Mouse (Mus musculus) inflammation-experienced regulatory T-cells, adult 6 months (primary cell): ENCODE results near the gene Sema4c. TPM values are rescaled to one million over a fixed set of nuclear protein-coding genes. Genes with fewer than 3 reads are reported as not detected.
"Not testable (repeated sequence)": the region's sequence is repeated elsewhere in the genome, so short reads cannot be mapped to it uniquely, and the experiment has no call there.

Experiments
- ATAC-seq: one replicate; pipeline ENCODE4 v1.8.0; 2017
- polyA plus RNA-seq, 3 experiments: library from polyadenylated mRNA; unstranded; fragments of 100-300 nt; shearing (Covaris generic); gene quantifications; one replicate each; pipeline ENCODE4 v1.2.1; 2017

The Sema4c gene
- polyA plus RNA-seq, 3 experiments from 2014 or later = 0.33 TPM; not detected in 2

- no peak for ATAC-seq
These were observed 2.3 kb downstream of the Sema4c start for GRCm38 (mm10) chr1:36555798-36556395.

DNA sequence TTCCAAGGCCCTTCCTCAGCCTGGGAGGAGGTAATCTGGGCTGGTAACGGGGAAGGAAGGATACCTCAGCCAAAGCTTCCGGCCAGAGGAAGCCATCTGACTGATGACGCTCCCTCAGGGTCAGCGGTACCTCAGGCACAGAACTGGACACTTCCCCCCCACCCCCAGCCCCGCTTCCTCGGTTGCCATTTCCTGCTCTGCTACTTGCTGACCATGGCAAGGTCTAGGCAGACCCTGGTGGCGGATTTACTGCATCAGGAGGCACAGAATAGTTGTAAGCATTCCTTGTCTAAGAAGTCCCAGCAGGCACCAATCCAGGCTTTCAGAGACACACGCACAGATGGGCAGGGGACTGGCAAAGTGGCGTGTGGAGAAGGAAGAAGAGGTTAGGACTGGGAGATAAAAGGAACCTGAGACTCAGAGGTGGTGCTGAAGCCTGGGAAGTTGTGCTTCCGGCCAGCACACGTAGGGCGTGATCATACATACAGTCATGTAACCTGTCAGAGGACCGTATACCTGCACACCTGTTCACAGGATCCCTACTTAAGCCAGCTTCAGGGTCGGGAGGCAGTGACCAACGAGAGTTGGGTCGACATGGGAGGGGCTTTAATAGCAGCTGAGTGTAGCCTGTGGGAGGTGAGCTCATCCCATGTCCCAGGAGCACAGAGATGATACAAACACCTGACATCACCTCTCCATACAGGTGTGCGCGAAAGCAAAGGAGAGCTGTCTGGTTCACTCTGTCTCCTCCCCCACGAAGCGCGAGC lies 3.3 kb downstream of the Sema4c start:
- no peak for ATAC-seq

GRCm38 (mm10) chr1:36552506-36552905 lies 5.6 kb downstream of the Sema4c start:
- ATAC-seq = no peak

- ATAC-seq = no peak
These were observed 6.2 kb downstream of the Sema4c start for GRCm38 (mm10) chr1:36551904-36552303.

DNA sequence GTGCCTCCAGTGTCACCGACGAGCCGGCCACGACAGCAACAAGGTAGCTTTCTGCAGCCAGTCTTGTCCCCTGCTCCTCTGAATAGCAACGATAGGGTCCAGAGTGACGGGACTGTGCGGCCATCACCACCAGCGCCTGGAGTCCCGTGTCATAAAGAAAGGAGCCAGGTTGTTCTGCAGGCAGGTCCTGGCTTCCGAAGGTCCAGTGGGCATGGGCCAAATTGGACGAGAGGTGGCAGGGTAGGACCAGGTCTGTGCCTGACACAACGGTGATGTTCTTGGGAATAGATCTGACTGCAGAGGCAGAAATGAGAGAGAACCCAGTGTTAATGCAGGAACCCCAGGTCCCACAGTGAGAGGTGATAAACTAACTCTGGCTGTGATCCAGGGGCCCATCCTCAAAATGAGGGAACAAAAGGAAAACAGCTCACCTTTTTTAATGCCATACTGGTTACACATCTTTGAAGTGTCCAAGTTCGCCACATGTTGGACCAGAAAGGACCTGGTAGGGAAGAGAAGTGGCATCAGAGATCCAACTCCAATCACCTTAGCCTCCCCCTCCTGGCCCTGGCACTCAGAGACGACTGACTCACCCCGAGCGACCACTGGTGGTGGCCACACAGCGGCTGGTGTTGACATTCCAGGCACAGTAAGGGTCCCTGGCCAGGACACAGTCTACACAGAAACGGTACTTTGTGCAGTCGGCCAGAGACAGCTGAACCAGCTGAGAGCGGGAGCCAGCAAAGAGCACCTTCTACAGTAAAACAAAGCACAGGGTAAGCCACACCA lies 7.9 kb downstream of the Sema4c start:
- no peak for ATAC-seq

- no peak for ATAC-seq
These were observed 8.7 kb downstream of the Sema4c start for GRCm38 (mm10) chr1:36549491-36549890.

GRCm38 (mm10) chr1:36548771-36549170 lies 9.4 kb downstream of the Sema4c start:
- ATAC-seq = no peak

- ATAC-seq = no peak
These were observed 10.1 kb downstream of the Sema4c start for GRCm38 (mm10) chr1:36547981-36548598.

GRCm38 (mm10) chr1:36546888-36547471 lies 11.2 kb downstream of the Sema4c start, which contains the start of gene Ankrd39:
Gene Ankrd39 (minus strand): TSS chr1:36547445.
- ATAC-seq = peak; percentile 97

GRCm38 (mm10) chr1:36545845-36546600 lies 12.1 kb downstream of the Sema4c start:
- ATAC-seq = peak; percentile 2

DNA sequence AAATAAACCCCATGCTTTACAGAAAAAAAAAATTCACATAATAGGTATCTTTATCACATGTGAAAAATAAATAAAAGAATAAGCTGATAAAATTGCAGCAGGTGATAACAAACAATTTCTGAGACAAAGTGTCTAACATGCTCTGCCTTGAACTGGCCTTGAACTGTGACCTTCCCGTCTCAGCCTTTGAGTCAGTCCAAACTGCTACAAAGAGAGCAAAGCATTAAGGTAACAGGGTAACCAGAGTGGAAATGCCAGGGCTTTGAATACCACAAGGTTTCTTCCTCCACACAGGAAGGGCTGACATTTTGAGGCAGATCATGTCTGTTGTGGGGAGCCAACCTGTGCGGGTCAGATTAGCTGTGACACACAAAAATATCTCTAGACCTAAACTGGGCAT lies 12.8 kb downstream of the Sema4c start:
- no peak for ATAC-seq

DNA sequence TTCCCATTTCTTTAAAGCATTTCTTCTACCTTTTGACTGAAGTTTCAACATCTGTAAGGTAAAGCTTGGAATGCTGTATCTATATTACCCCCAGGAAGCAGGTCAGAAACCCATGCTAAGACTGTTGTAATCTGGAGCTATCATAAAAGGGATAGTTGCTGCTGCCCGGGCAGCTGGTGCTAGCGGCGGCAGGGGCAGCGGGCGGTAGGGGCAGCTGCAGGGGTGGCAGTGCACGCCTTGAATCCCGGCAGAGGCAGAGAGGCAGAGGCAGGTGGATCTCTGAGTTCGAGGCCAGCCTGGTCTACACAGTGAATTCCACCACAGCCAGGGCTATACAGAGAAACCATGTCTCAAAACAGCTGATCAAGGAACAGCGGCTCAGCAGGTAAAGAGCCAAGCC lies 15.2 kb downstream of the Sema4c start:
- no peak for ATAC-seq

- ATAC-seq = no peak
These were observed 16.3 kb downstream of the Sema4c start for GRCm38 (mm10) chr1:36541844-36542243.

DNA sequence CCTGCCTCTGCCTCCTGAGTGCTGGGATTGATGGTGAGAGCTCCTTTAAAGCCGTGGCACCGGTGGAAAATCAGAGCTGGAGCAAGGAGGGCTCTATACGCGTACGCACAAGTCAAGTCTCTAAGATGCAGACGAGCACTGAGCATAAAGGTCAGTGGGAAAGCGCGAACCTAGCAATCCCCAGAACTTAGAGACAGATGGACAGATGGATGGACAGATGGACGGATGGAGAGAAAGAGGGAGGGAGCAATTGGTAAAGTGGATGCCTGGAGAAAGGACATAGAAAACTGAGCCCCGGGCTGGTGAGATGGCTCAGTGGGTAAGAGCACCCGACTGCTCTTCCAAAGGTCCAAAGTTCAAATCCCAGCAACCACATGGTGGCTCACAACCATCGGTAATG lies 17.3 kb downstream of the Sema4c start:
- no peak for ATAC-seq

DNA sequence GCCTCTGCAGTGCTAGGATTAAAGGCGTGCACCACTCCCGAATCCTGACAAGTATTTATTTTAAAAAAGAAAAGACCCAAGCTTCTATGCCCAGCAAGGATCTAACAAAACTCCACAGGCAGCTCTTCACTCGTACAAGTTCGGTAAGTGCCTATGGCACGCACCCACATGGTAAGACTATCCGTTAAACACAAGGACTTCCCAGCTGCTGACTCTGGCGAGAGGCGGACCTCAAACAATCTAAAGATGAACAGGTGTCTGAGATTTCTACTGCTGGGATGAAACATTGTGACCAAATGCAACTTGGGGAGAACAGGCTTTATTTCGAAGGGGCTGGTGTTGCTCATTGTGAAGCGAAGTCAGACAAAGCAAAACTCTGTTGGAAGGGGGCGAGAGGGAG lies 18.0 kb downstream of the Sema4c start:
- no peak for ATAC-seq

DNA sequence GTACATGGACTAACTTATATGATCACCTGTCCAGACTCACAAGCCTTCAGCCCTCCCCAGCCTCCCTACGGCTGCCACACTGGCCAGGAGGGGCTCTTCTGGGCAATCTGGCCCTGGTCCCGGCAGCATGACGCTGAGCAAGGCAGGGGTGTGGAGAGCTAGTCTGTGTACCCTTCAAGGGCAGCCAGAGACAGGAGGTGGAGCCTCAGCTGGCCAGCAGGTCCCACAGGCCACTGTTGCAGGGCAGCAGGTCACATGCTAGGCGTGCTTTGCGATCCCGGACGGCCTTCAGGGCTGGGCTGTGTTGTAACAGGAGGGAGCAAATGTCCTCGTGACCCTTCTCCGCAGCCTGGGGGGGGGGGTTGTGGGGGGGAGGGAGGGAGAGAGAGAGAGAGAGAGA lies 19.0 kb downstream of the Sema4c start, which contains the start of gene Gm42417:
TSS of gene Gm42417 (minus strand) at position 244 of the 400 bp plus-strand sequence.
- no peak for ATAC-seq

GRCm38 (mm10) chr1:36538727-36539126 lies 19.4 kb downstream of the Sema4c start:
- no peak for ATAC-seq

DNA sequence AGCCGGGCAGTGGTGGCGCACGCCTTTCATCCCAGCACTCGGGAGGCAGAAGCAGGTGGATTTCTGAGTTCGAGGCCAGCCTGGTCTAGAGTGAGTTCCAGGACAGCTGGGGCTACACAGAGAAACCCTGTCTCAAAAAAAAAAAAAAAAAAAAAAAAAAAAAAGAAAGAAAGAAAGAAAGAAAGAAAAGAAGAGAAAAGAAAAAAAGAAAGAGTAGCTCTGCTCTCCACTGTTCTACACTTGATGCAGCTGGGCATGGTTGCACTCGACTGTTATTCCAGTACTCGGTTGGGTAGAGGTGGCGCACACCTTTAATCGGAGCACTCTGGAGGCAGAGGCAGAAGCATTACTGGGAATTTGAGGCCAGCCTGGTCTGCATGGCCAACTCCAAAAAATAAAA lies 21.4 kb downstream of the Sema4c start, which contains the start of gene Ankrd23:
TSS of gene Ankrd23 (minus strand) at position 101 of the 400 bp plus-strand sequence.
- not testable (repeated sequence) for ATAC-seq

- ATAC-seq = no peak
These were observed 21.8 kb downstream of the Sema4c start for GRCm38 (mm10) chr1:36536397-36536728.

DNA sequence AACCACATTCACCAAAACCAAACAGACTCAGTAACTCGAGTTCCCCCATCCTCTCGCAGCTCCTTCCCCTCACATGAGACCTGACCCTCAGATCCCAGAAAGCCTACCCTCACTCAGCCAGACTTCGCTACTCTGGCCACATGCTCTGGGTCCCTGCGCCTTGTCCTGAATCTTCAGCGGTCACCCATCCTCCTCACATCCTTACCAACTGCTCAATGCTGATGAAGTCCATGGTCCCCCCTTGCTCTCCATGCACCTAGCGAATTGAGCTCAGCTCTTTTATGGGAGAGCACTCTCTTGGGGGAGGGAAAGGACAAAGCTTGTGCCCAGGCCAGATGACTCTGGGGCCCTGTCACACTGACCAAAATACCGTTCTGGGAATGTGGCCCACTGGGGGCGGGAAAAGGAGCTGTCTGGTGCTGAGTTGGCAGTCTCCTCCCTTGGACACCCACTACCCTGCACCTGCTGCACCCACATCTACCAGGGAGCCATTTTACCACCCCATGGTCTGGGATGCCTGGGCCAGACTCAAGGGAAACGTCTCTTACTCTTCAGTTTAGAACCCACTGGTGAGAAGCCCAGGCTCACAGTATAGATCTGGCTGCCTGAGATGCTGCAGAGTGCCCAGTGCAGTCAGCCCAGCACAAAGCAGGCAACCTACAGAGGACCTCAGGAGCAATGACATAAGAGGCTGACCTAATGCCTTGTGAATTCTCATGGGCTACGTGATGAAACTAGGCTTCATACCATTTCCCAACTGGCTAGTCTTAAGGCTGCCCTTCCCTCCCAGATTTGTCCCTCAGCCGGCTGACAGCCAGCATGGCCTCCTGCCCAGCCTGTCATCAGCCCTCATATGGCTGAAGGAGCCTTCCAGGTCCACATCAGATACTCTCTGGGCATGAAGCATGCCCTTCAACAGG lies 22.4 kb downstream of the Sema4c start:
- no peak for ATAC-seq
